Mouse (Mus musculus): ENCODE data around the gene Klhl2.

Klhl2 gene

DNA sequence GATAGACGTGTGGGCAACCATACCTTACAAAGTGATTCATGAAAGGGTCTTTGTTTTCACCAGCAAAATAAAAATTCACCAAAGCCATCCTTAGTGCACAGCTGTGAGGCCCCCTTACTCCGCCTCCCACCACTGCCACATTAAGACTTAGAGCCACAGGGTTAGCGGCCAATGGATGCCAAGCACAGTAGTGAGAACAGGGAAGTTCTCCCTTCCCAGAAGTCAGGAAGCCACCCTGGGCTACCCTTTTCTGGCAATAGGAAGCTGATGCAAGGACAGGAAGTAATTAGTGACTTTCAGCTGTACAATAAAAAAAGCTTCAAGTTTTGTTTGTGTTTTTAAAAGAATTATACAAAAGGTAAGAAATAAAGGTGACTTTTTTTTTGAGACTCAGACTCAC, 18.2 kb downstream of the Klhl2 start:
- DNase-seq (ENCODE audit: low read depth, low spot score), result no peak

DNA sequence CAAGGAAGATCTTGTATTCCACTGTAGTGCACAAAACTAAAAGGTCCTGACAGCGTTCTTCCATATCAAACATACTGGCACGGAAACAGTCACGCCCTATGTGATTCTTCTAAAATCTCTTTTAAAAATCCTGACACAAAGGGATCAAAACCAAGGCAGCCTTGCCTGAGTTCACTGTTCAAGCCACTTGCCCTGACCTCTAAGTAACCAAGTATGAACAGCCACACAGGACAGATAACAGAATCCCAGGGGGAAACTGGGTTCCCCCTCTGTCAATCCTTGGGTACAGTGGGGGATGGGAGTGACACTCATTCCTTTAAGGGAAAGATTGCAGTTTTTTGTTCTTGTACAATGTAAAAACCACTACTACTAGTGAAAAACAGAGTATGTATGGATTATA, 19.9 kb downstream of the Klhl2 start:
- no peak for DNase-seq (ENCODE audit: low read depth, low spot score)

DNA sequence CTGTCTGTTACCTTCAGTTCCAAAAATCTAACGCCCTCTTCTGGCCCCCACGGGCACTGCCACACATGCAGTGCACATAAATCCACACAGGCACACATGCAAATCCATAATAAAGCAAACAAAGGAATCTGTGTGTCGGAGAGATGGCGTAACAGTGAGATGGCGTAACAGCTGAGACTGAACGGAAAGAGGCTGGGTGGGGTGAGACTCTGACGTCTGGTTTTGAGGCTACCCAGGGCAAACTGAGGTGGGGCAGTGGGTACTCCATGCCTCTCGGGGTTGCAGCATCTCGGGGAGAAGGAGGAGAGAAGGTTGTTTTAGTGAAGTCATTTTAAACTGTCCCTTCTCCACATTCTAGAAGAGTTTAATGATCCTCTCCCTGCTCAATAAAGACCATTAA, 20.4 kb downstream of the Klhl2 start:
- no peak for DNase-seq (ENCODE audit: low read depth, low spot score)

DNA sequence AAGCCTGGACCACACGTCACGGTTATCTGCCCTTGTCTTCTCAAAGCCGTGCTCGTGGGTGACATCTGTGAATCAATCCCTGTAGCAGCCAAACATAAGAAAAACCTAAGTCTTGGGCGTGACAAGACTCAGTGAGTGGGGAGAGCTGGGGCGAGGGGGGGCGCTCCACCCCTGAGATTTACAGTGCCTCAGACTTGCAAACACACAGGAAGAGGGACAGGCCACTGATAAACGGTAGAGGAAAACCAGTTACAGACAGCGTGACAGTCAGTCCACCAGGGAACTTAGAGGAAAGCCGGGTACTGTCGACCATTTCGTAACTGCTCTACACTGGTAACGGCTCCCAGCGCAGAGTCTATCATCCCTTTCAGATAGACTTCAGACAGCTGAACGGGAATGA, 21.4 kb downstream of the Klhl2 start:
- no peak for DNase-seq (ENCODE audit: low read depth, low spot score)

DNA sequence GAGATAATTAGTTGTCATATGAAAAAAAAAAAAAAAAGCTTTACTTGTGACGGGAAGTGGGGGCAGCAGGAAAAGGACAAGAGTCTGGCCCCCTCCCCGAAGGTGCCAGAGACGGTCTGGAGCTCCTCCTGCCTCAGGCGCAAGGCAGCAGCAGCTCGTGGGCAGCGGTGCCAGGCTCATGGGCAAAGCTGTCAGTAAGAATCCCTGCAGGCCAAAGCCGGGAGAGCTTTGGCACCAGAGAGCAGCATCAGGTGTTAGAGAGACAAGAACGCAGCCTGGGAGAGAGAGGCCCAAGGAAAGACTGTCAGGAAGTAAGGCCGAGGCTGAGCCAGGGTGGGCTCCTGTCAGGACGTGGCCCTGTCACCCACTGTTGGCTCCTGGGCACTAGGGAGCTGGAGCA, 22.5 kb downstream of the Klhl2 start:
- no peak for DNase-seq (ENCODE audit: low read depth, low spot score)

DNA sequence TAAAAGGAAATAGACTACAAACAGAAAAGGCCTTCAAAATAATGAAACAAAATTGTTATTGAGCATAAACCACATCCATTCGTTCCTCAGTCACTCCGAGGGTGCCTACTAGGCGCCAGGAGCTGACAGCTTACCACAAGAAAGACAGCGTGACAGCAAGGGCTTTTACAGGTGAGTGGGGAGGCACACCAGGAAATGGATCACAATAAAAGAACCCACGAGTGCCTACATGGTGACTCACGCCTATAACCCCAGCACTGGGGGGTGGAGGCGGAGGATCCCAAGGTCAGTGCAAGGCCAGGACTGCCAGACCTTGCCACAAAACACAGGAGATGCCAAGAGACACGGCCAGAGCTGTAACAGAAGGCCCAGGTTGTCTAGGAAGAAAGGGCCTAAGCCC, 23.4 kb downstream of the Klhl2 start:
- no peak for DNase-seq (ENCODE audit: low read depth, low spot score)

DNA sequence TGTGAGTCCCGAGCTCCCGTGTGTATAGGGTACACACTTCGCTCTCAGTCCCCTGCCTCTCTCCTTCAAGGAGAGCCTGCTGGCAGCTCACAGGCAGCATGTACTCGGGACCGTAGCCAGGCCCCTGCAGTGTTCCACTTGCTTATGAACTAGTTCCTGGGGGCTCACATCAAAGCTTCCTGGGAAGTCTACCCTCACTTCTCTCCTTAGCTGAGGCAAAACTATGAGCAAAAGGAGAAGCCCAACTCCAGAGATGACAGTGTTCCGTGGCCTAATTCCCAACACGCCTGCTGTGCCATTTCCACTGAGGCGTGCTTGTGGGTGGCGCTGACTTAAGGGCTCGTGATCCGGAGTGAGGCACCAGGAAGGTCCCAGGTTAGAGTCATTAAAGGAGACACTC, 25.9 kb downstream of the Klhl2 start:
- no peak for DNase-seq (ENCODE audit: low read depth, low spot score)

DNA sequence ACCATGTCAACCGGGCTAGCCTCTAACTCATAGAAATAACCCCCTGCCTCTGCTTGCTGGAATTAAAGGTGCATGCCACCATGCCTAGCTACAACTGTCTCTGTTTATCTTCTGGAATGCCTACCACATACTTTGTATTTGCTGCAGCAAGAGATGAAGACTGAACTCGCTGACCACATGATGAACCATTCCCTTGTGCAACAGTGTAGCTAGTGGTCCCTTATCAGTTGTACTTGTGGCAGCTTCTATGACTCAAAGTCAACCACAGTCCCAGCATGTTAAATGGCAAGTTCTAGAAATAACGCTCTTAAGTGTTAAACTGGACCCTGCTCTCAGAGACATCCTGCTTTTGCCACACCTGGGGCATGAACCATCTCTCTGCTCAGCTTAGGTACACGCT, 28.9 kb downstream of the Klhl2 start:
- DNase-seq (ENCODE audit: low read depth, low spot score), result no peak

DNA sequence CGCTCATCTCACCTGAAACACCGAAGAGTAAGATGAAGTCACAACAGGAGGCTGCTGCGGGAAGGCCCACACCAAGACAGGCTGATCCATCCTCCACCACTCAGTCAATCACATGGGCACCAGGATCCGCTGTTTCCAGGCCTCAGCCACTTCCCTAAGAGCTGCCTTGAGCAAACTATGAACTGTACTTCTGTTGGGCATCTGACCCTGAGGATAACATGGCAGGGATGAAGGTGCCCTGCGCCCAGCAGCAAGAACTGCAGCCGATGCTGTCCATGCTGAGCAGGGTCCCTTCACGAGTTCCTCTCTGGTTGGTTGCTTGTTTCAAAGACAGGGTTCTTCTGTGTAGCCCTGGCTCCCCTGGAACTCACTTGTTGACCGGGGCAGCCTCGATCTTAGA, 38.0 kb downstream of the Klhl2 start:
- no peak for DNase-seq (ENCODE audit: low read depth, low spot score)

DNA sequence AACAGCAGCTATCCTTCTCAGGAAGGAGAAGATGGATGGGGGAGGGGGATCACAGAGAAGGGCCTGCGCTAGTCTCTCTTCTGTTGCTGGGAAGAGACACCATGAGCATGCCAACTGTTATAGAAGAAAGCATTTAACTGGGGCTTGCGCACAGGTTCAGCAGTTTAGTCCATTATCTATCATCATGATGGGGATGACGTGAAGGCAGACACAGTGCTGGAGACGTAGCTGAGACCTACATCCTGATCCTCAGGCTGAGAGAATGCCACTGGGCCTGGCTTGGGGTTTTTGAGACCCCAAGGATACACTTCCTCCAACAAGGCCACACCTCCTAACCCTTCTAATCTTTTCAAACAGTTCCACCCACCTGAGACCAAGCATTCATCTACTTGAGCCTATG, 38.7 kb downstream of the Klhl2 start:
- DNase-seq (ENCODE audit: low read depth, low spot score), result no peak

DNA sequence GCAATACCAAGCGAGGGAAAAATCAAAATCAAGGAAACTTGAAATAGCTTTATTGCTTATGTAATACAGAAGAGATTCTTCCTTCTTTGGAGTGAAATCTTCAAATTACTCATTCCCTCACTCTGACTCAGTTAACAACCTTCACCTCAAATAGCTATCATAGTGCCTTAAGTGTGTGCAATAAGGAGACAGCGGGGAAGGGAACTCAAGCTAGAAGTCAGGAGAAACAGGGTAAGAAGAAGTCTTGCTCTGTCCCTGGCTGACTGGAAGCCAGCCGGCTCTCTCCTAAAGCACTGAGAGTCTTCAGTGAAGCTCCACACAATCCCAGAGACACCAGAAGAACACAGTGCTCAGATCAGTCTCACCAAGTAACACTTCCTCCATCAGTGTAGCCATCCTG, 43.3 kb downstream of the Klhl2 start:
- no peak for DNase-seq (ENCODE audit: low read depth, low spot score)

DNA sequence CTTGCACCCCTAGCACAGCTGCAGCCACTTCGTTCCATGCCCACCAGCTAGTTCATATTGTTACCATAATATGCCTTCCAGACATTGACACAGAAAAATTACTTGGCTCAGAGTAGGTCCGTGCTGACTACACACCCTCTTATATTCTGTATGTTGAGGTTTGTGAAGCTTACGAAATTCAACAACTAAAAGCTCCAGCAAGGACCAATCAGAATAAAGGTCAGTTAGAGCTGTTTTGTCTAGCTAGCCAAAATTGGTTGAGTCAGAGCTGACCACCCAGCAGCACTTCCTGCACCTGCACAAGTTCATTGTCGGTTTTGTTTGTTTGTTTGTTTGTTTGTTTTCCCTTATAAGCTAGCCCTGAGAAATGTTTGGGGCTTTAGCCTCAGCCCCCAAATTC, 44.8 kb downstream of the Klhl2 start:
- DNase-seq (ENCODE audit: low read depth, low spot score), result no peak

DNA sequence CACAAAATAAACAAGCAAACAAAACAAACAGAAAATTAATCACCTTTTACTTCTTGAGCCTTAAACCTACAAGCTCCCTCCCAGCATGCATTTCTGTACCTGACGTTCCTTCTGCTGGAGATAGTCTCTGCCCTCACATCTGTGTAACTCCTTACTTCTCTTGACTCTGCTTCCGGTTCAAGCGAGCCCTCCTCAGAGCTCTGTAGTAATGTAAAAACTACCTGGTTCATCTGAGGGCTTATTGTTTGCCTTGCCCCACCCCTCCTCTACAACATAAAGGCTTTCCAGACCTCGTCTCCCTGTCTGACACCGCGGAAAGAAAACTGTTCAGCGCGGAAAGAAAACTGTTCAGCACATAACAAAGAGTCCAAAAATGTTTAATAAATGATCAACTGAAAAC, 50.5 kb downstream of the Klhl2 start:
- DNase-seq (ENCODE audit: low read depth, low spot score), result no peak

DNA sequence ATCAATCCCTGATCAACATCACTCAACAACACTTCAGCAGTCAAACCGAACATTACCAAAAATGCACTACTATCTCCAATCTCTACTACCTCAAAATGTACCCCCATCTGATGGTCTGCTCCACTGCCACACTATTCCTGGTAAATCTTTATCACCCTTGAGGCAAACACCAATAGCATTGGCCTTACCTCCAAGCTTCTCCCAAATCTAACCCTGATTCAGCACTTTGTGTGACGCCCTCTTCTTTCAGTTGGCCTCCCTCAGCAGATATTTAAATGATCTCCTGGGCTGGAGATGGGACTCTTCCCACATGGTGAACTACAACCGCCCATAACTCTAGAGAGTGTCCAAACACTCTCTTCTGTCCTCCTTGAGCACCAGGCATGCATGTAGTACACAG, 51.3 kb downstream of the Klhl2 start:
- DNase-seq (ENCODE audit: low read depth, low spot score), result no peak

DNA sequence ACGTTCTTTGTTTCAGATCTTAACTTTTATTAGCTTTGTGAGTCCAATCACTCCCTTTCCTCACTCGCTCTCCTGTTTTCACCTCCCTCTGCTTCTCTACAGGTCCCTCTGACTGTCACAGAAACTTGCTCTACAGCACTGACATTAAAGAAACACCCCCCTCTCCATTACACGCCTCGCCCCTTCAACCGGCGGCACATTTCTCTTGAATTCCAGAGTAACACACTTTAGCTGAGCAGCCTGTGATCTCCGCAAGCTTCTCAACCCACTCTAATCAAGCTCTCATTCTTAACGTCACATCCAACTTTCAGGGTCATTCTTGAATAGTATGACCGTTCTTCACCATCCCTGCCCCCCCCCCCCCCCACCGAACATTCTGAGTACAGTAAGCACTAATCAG, 52.1 kb downstream of the Klhl2 start:
- DNase-seq (ENCODE audit: low read depth, low spot score), result no peak

DNA sequence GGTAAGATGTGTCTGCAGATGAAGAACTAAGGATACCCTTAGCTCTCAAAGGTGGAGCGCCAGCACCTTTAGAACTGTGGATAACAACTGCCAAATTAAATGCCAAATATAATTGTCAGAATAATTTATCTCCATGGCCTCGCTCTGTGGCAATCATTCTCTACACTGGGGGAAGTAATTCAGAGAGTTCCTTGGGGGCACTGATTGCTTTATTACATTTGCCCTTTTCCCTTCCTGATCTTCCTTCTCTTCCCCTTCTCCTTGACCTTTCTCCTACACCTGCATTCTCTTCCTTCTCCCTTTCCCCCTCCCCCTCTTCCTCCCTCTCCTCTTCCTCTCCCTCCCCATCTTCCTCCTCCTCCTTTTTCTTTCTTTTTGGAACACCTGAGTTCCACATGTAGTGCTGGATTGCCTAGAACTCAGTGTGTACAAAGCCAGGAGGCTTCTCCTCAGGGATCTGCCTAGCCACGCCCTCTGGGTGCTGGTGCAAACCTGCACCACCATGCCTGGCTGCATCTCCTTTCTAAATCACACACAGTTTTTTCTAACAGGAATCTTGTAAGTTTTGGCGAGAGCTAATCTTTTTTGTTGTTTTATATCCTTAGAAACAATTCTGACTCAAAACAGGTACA, 58.5 kb downstream of the Klhl2 start:
- DNase-seq (ENCODE audit: low read depth, low spot score), result no peak

DNA sequence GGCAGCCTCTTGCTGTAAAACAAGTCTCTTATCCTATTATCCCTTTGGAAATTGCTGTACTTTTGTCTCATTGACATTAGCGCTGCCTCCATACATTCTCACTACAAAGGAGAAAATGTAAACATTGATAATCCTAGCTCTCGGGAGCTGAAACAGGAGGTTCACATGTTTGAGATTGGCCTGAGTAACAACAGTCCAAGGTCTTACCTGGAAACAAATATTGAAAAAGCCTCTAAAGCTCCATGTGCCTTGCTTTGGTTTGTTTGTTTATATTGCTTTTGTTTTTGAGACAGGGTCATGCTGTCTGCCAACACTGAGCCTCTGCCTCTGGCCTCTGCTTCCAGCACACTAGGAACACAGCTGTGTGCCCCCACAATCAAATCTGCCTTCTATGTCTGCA, 59.4 kb downstream of the Klhl2 start:
- DNase-seq (ENCODE audit: low read depth, low spot score), result no peak

DNA sequence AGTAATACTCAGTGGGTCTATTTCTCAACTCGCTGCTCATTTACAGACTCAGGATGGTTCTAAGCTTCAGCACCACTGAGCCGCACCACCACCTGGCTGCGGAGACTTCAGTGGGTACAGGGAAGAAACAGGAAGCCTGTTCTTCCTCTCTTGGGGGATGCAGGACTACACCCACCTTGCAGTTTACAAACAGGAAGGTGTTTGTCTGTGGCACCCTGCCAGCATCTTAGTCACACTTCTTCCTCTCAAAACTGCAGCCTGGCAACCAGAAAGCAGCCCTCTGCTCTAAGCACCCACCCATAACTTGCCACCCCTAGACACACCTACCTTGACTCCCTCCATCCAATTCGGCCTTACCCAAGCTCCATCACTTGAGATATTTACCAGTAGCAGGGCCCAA, 61.1 kb downstream of the Klhl2 start:
- DNase-seq (ENCODE audit: low read depth, low spot score), result no peak

DNA sequence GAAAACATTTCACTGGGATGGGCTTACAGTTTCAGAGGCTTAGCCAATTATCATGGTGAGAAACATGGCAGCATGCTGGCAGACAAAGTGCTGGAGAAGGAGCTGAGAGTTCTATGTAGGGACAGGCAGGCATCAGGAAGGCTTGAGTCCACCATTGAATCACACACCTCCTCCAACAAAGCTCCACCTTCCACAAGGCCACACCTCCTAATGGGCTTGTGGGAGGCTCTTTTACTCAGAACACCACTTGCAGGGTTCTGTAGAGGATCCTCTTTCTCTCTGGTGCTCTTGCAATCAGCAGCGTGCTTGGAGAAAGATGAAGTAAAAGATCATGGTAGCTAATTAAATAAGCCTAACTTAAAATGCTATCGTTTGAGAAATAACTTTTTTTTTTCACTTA, 63.0 kb downstream of the Klhl2 start:
- DNase-seq (ENCODE audit: low read depth, low spot score), result no peak

DNA sequence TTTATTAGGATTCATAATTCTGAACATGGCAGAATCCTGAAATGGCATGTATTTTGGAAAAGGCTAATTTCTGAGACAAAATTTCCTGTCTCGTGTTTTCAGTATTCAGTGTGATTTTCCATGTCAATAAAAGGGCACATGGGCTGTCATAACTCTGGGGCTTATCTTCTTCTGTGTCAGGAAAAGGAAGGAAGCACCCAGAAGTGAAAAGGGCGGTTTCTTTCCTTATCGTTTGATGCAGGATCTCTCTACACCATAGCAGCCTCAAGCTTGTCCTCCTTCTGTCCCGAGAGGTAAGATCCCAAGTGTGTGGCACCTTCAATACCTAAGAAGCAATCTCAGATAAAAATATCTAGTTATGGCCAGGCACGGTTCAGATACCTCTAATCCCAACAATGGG, 65.6 kb downstream of the Klhl2 start:
- DNase-seq (ENCODE audit: low read depth, low spot score), result no peak

DNA sequence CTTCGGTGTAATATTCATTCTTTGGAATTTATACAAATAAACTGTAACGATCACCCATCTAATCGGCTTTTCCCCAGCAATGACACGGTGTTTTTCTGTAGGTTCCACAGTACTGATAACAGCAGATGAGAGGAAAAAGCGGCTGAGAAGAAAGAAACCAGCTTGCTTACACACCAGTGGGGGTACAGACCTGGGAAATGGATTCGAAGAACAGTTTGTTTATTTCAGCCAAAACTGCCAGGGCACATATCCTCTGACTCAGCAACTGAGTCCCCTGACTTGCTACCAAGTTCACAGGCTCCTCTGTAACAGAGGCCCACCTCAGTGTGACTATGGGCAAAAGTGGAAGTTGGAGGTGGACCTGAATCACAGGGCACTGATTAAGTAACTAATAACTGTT, 67.9 kb downstream of the Klhl2 start:
- DNase-seq (ENCODE audit: low read depth, low spot score), result no peak

DNA sequence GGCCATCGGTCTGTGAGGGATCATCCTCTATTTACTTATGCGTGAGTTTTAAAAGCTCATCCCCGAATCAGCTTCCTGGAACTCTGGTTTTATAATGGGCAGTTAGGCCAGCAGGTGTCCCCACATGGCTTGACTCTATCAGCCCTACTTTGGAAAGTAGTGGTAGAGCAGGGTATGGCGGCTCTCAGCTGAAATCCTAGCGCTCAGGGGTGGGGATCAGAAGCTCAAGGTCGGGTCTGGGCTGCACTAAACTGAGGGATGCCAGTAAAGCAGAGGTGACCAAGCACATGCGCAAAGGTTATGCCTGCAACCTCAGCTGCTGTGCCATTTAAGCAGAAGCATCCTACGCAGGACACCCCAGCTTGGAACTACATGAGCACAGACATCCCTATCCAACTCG, 71.9 kb downstream of the Klhl2 start:
- DNase-seq (ENCODE audit: low read depth, low spot score), result no peak

DNA sequence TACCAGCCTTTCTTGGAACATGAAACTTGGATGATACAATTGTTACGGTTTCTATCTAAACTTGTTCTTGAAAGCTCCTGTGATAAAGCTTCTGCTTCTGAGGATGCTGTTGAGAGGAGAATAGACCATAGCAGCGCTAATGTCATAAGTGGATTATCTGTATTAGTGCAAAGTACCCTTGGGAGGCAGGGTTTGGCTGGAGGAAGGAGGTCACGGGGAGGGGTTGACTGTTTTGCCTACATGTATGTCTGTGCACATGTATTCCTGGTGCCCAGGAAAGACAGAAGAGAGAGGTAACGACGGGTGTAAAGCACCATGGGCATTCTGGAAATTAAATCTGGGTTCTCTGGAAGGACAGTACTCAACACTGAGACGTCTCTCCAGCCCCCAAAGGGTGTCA, 75.7 kb downstream of the Klhl2 start:
- DNase-seq (ENCODE audit: low read depth, low spot score), result no peak

DNA sequence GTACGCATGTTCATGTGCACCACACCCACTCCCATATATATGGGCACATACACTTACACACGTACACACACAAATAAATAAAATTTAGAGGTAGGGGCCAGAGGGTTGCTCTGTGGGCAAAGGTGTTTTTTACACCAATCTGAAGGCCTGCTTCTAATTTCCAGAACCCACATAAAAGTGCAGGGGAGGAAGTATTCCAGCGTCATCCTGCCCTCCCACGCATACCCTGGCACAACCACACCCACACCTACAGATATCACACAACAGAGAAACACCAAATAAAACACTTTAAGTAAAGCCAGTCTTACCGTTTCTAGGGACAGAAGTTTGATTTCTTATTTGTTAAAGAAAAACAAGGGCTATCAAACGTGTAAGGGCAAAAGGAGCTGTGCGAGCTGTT, 79.0 kb downstream of the Klhl2 start:
- no peak for DNase-seq (ENCODE audit: low read depth, low spot score)

DNA sequence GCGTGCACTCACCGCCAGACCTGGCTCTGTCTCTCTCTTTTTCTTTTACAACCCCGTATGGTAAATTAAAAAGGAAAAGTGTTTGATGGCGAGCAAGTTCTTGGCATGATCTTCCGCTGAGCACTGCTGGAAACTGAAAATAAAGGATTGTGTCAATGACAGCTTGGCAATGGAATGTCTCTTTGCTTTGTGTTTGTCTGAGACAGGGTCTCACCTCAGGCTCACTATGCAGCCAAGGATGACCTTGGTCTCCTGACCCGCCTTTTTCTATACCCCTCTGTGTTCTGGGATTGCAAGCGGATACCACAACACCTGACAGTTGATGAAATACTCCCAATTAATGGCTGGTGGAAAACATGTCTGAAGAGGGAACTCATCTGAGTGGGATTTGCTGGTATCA, 80.2 kb downstream of the Klhl2 start:
- DNase-seq (ENCODE audit: low read depth, low spot score), result no peak
